Mouse (Mus musculus) testis, adult 2 months (tissue): Measurements from ENCODE around the gene C3.

Experiments
- CTCF ChIP-seq: fragments of 200-500 bp; IDR thresholded peaks from 2 replicates; pipeline ENCODE4 v1.5.1; 2012; ENCODE audit warnings: low read depth, mild to moderate bottlenecking, inconsistent platforms, low read length, moderate library complexity; ENCODE audit not compliant: control insufficient read depth, insufficient read depth, insufficient replicate concordance
- POLR2A ChIP-seq: fragments of 200-500 bp; IDR thresholded peaks from 2 replicates; pipeline ENCODE4 v1.6.1; 2012; ENCODE audit warnings: low read depth, mild to moderate bottlenecking, inconsistent platforms, low read length, moderate library complexity; ENCODE audit not compliant: control insufficient read depth

GRCm38 (mm10) chr17:57255354-57255753 is 27.4 kb upstream of the C3 start:
- TF ChIP-seq CTCF, result no peak
- TF ChIP-seq POLR2A, result no peak
